Mouse (Mus musculus) liver, embryonic 14.5 days (tissue): Measurements from ENCODE around the gene Ehbp1.

Experiments used
- CTCF ChIP-seq: IDR thresholded peaks from 2 replicates; pipeline ENCODE4 v1.5.1; 2016; ENCODE audit warnings: antibody characterized with exemption, low read depth, control low read depth
- EP300 ChIP-seq: IDR thresholded peaks from 2 replicates; pipeline ENCODE4 v1.6.1; 2016; ENCODE audit warnings: antibody characterized with exemption, low read depth

DNA sequence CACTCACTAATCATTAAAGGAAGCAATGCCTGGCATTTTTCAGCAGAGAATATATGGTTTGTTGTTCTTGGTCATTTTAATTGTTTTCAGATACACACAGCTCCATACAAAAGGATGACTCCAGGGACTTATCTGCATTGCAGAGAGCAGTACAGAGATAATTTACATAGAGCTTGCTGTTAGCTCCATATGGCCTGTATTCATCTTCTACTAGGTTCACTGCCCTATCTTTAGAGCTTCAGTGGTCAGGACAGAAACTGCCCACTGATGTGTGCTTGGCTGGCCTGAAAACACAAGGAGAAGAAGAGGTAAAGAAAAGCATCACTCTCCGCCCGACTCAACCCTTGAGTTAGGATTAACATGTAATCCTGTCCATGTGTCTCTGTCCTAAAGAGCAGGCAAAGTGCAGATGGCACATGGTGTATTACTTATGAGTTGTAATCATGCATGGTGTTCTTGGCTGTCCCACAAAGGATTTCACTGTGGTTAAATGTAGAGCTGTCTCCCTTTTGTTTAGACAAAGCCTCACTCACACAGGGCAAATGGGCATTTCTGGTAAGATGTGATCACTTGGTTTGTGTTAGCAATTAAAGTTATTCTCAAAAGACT, 14.7 kb downstream of the Ehbp1 start:
- no peak for TF ChIP-seq CTCF
- TF ChIP-seq EP300 = no peak
